Mouse (Mus musculus) ovary, postnatal 10 days (tissue): ENCODE data around the gene Nasp.

ENCODE experiments used
- DNase-seq: peaks from one replicate; pipeline ENCODE4 v3.0.0; 2022; ENCODE audit warnings: low spot score

The Nasp gene

GRCm38 (mm10) chr4:116635197-116635596 lies 7.5 kb upstream of the Nasp start:
- no peak for DNase-seq

GRCm38 (mm10) chr4:116627359-116627716 lies 403 bp downstream of the Nasp start:
- DNase-seq: no peak

- DNase-seq: peak; percentile 71
Measured at GRCm38 (mm10) chr4:116626658-116627358, 933 bp downstream of the Nasp start.

- no peak for DNase-seq
Measured at GRCm38 (mm10) chr4:116624831-116625230, 2.9 kb downstream of the Nasp start.

- no peak for DNase-seq
Measured at GRCm38 (mm10) chr4:116615237-116615636, 12.5 kb downstream of the Nasp start.

GRCm38 (mm10) chr4:116612621-116613020 lies 15.1 kb downstream of the Nasp start:
- DNase-seq: no peak

GRCm38 (mm10) chr4:116596978-116597881 lies 30.5 kb downstream of the Nasp start:
- peak; percentile 59 for DNase-seq

- no peak for DNase-seq
Measured at GRCm38 (mm10) chr4:116596379-116596778, 31.4 kb downstream of the Nasp start, which contains the start of gene Ccdc17. TSS of gene Ccdc17 (plus strand) at chr4:116596654.

GRCm38 (mm10) chr4:116595793-116596192 lies 31.9 kb downstream of the Nasp start:
- no peak for DNase-seq

- no peak for DNase-seq
Measured at GRCm38 (mm10) chr4:116558151-116558882, 69.4 kb downstream of the Nasp start.

- peak; percentile 92 for DNase-seq
Measured at GRCm38 (mm10) chr4:116557306-116558121, 70.2 kb downstream of the Nasp start, which contains the start of gene Gpbp1l1. TSS of gene Gpbp1l1 (plus strand) at chr4:116557658.

- peak; percentile 84 for DNase-seq
Measured at GRCm38 (mm10) chr4:116556561-116557305, 71.0 kb downstream of the Nasp start.

- DNase-seq: peak; percentile 44
Measured at GRCm38 (mm10) chr4:116555413-116556300, 72.1 kb downstream of the Nasp start, which contains the start of gene Tmem69. TSS of gene Tmem69 (minus strand) at chr4:116555936.

GRCm38 (mm10) chr4:116553035-116553434 lies 74.7 kb downstream of the Nasp start:
- no peak for DNase-seq
